Mouse (Mus musculus): ENCODE measurements around the gene Rnf145. TPM values are rescaled to one million over a fixed set of nuclear protein-coding genes. Genes with fewer than 3 reads are reported as not detected.

Rnf145 gene
- total and polyA plus RNA-seq, 3 experiments = 53.4 to 120 (median 66.7) TPM

GRCm38 (mm10) chr11:44612681-44613410, 94.1 kb downstream of the Rnf145 start:
- H3K4me3 ChIP-seq (ENCODE audit: low read depth, low read length) = no peak overlapping the region
- no peak for DNase-seq (ENCODE audit: low spot score)
- no peaks in the 10 kb centered on the region for H3K9me3 ChIP-seq (replicated peaks)
- no peaks in the 10 kb centered on the region for H3K36me3 ChIP-seq (replicated peaks)
- peaks cover 34% of the 10 kb centered on the region for H3K27me3 ChIP-seq (ENCODE audit: insufficient read depth, low read length)
- peaks cover 9% of the 10 kb centered on the region for H3K4me1 ChIP-seq (ENCODE audit: insufficient read depth, low read depth, low read length)
- no peak for ATAC-seq (ENCODE audit: extremely low read depth, insufficient number of reproducible peaks, low FRiP score, poor library complexity, severe bottlenecking)
- TF ChIP-seq POLR2AphosphoS5 (IDR thresholded peaks at IDR 0.05; ENCODE audit: insufficient replicate concordance, low read depth, low read length) (no peak), GATA1 (IDR thresholded peaks at IDR 0.05; ENCODE audit: borderline replicate concordance, low read length) (no peak), TAL1 (conservative IDR thresholded peaks at IDR 0.05; ENCODE audit: low read depth, low read length) (no peak), CTCF (IDR thresholded peaks at IDR 0.05; ENCODE audit: low read depth, low read length) (no peak), GATA2 (IDR thresholded peaks at IDR 0.05; ENCODE audit: borderline replicate concordance, low read depth, low read length) (no peak)

GRCm38 (mm10) chr11:44613411-44614180, 94.8 kb downstream of the Rnf145 start:
- no peak for ATAC-seq (ENCODE audit: extremely low read depth, insufficient number of reproducible peaks, low FRiP score, poor library complexity, severe bottlenecking)
- Histone ChIP-seq H3K4me3 (ENCODE audit: low read depth, low read length) (no peak overlapping the region), H3K36me3 (replicated peaks) (no peaks in the 10 kb centered on the region), H3K4me1 (ENCODE audit: insufficient read depth, low read depth, low read length) (peaks cover 9% of the 10 kb centered on the region), H3K9me3 (replicated peaks) (no peaks in the 10 kb centered on the region), H3K27me3 (ENCODE audit: insufficient read depth, low read length) (peaks cover 39% of the 10 kb centered on the region)
- TF ChIP-seq CTCF (IDR thresholded peaks at IDR 0.05; ENCODE audit: low read depth, low read length) (no peak), GATA1 (IDR thresholded peaks at IDR 0.05; ENCODE audit: borderline replicate concordance, low read length) (no peak), GATA2 (IDR thresholded peaks at IDR 0.05; ENCODE audit: borderline replicate concordance, low read depth, low read length) (no peak), TAL1 (conservative IDR thresholded peaks at IDR 0.05; ENCODE audit: low read depth, low read length) (no peak), POLR2AphosphoS5 (IDR thresholded peaks at IDR 0.05; ENCODE audit: insufficient replicate concordance, low read depth, low read length) (no peak)
- DNase-seq (ENCODE audit: low spot score) = no peak

Other genes starting within 250 kb of the Rnf145 start
- not detected in 2 replicates for gene Il12b, start 118.9 kb upstream of the Rnf145 start, total RNA-seq (2014; fragmentation: Nextera tagmentation)
- gene Il12b, start 118.9 kb upstream of the Rnf145 start, total RNA-seq (2017) = not detected in 2 replicates
- gene Il12b, start 118.9 kb upstream of the Rnf145 start, polyA plus RNA-seq (2012) = not detected in 2 replicates
- 53.4 and 55.9 TPM in 2 replicates for gene Ublcp1, start 48.5 kb upstream of the Rnf145 start, total RNA-seq (2014; fragmentation: Nextera tagmentation)
- gene Ublcp1, start 48.5 kb upstream of the Rnf145 start, total RNA-seq (2017) = 50.9 and 52.1 TPM in 2 replicates
- gene Ublcp1, start 48.5 kb upstream of the Rnf145 start, polyA plus RNA-seq (2012) = 2.8 and 3.0 TPM in 2 replicates
- not detected in 2 replicates for gene Ebf1, start 98.4 kb downstream of the Rnf145 start, total RNA-seq (2014; fragmentation: Nextera tagmentation)
- 0.05 and 0.06 TPM in 2 replicates for gene Ebf1, start 98.4 kb downstream of the Rnf145 start, total RNA-seq (2017)
- not detected in 2 replicates for gene Ebf1, start 98.4 kb downstream of the Rnf145 start, polyA plus RNA-seq (2012)

All from G1E (cell line).